Mouse (Mus musculus): ENCODE results near the gene Adamts10.

DNA sequence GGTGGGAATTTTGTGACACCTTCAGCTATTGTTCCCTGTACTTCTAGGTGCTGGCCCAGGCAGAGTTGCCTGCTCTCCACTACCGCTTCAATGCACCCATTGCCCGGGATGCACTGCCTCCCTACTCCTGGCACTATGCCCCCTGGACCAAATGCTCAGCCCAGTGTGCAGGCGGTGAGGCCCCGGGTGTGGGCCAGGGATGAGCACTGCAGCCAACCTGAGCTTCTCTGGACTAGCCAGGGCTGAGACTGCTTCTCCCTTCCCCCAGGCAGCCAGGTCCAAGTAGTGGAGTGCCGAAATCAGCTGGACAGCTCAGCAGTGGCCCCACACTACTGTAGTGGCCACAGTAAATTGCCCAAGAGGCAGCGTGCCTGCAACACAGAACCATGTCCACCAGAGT is 25.2 kb downstream of the Adamts10 start:
- TF ChIP-seq POLR2A (IDR thresholded peaks at IDR 0.05; ENCODE audit: borderline replicate concordance, insufficient read depth, low read length): no peak
- TF ChIP-seq CTCF (IDR thresholded peaks at IDR 0.05; ENCODE audit: borderline replicate concordance, insufficient read depth, low read depth, low read length): no peak

Measured in cerebellum, adult 2 months (tissue).